Mouse (Mus musculus) bone marrow macrophage, adult 2 months (primary cell): ENCODE data around the gene Bhlhe41.

Experiments used
- CTCF ChIP-seq: IDR thresholded peaks from 2 replicates; pipeline ENCODE4 v1.5.1; 2012; ENCODE audit warnings: low read depth, mild to moderate bottlenecking, low read length, moderate library complexity
- POLR2A ChIP-seq: IDR thresholded peaks from 2 replicates; pipeline ENCODE4 v1.6.1; 2012; ENCODE audit warnings: mild to moderate bottlenecking, low read depth, low read length, borderline replicate concordance

DNA sequence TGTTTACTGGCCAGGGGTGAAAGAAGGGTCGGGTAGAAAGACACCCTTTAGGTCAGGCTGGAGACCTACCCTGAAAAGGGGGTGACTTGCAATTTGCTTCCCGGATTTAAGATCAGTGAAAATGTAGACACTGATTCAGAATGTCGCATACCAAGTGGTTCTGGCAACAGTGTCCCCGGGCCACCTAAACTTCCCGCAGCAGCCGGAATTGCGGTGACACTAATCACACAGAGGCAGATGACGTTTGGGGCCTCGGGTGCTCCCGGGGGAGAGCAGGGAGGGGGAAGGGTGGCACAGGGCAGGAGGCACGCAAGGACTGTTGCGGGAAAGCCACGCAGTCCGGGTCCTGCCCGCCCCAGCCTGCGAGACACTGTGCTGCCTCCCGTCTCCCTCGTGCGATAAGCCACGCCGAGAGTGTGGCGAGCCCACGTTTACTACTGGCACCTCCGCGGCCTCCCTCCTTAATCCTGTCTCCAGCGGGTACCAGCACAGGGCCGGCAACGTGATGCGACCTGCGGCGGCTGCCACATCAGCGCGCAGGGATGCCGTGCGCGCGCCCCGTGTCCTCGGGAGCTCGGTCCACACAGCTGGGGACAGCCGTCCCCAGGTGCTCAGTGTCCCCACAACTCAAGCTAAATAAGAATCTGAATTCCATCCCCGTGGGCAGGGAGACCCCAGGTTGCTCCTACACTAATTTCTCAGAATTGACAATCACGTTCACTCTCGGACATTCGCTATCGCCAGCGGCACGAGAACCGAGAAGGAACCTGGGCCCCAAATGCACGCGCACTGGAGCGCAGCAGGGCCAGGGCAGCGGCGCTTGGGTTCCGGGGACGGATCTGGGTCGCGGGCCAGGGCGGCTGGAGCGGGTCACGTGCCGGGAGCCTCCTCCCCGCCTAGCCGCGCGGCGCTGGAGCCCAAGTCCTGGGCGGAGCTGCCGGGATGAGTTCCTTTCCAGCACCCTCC lies 811 bp upstream of the Bhlhe41 start:
- TF ChIP-seq POLR2A (no peak), CTCF (no peak)
